Mouse (Mus musculus) embryonic facial prominence, embryonic 14.5 days (tissue): ENCODE results near the gene Snx21. TPM values are rescaled to one million over a fixed set of nuclear protein-coding genes. Genes with fewer than 3 reads are reported as not detected.
A peak's percentile ranks its signal among the peaks of the same experiment; 100 is the strongest.

Experiments
- ATAC-seq: fragments of 200-750 bp; cut with Nextera tagmentation; 2 replicates; pipeline ENCODE4 v1.8.0; 2017; ENCODE audit warnings: low read depth, moderate number of reproducible peaks, moderate TSS enrichment
- DNase-seq: peaks from one replicate; pipeline ENCODE4 v3.0.0-alpha.2; 2015; ENCODE audit warnings: low spot score
- H3K27ac ChIP-seq: fragments of 300-500 bp; sonication (generic); replicated peaks from 2 replicates; pipeline ENCODE4 v1.5.1; 2014; ENCODE audit warnings: low read depth, mild to moderate bottlenecking, low read length, moderate library complexity
- H3K27me3 ChIP-seq: fragments of 300-500 bp; sonication (generic); replicated peaks from 2 replicates; pipeline ENCODE4 v1.6.1; 2014; ENCODE audit warnings: low read length; ENCODE audit not compliant: control insufficient read depth, insufficient read depth
- H3K36me3 ChIP-seq: fragments of 300-500 bp; sonication (generic); 2 replicates; pipeline ENCODE4 v1.6.1; 2014; ENCODE audit warnings: low read length, mixed read lengths; ENCODE audit not compliant: control insufficient read depth, insufficient read depth
- H3K4me1 ChIP-seq: fragments of 300-500 bp; sonication (generic); 2 replicates; pipeline ENCODE4 v1.6.1; 2014; ENCODE audit warnings: antibody characterized with exemption, low read length; ENCODE audit not compliant: control insufficient read depth, insufficient read depth
- H3K4me2 ChIP-seq: fragments of 300-500 bp; sonication (generic); 2 replicates; pipeline ENCODE4 v1.6.1; 2014; ENCODE audit warnings: low read depth, mild to moderate bottlenecking, low read length, moderate library complexity, mixed read lengths
- H3K4me3 ChIP-seq: fragments of 300-500 bp; sonication (generic); 2 replicates; pipeline ENCODE4 v1.5.1; 2014; ENCODE audit warnings: low read depth, mild to moderate bottlenecking, low read length
- H3K9ac ChIP-seq: fragments of 300-500 bp; sonication (generic); 2 replicates; pipeline ENCODE4 v1.6.1; 2014; ENCODE audit warnings: low read depth, mild to moderate bottlenecking, low read length, moderate library complexity, mixed read lengths
- H3K9me3 ChIP-seq: fragments of 300-500 bp; sonication (generic); 2 replicates; pipeline ENCODE4 v1.6.1; 2016; ENCODE audit warnings: low read length; ENCODE audit not compliant: control insufficient read depth
- whole genome bisulfite sequencing: fragments of 180-500 bp; shearing (Covaris S2); extraction: QIAGEN DNeasy Blood & Tissue Kit; methylation state at CpG from one replicate; pipeline ENCODE4 v1.1.7; 2014; 5-methylcytosine and 5-hydroxymethylcytosine counted together
- polyA plus RNA-seq: library from polyadenylated mRNA; unstranded; fragments of >200 nt; fragmentation: Nextera tagmentation; extraction: Ambion mirVana; gene quantifications from 2 replicates; pipeline ENCODE4 v1.2.1, GENCODE M21; 2014

Gene Snx21
- polyA plus RNA-seq, 1 experiment from 2014 or later: 28.3 TPM

- peaks cover 18% of the 10 kb centered on the region; the same call in 1 of the 2 replicates for H3K36me3 ChIP-seq
- peak overlapping the region; percentile 64; the same call in 1 of the 2 replicates for H3K27ac ChIP-seq
- H3K4me1 ChIP-seq: peaks cover 13% of the 10 kb centered on the region; the same call in 1 of the 2 replicates
- peak overlapping the region; percentile 76 for H3K4me3 ChIP-seq
- peak overlapping the region; percentile 78 for H3K9ac ChIP-seq
- no peaks in the 10 kb centered on the region for H3K9me3 ChIP-seq
- H3K27me3 ChIP-seq: no peaks in the 10 kb centered on the region
- 3% methylated on average over 14 of the region's 21 CpGs for WGBS
- ATAC-seq (peak; percentile 44), DNase-seq (no peak)
- H3K4me2 ChIP-seq: peak overlapping the region; percentile 82
Measured at GRCm38 (mm10) chr2:164805332-164805718, 19.7 kb downstream of the Snx21 start.

- DNase-seq (no peak), ATAC-seq (no peak)
- Histone ChIP-seq H3K27me3 (no peaks in the 10 kb centered on the region), H3K36me3 (0 out of 2 replicates have a peak, but pooled peaks cover 6% of the 10 kb centered on the region), H3K4me3 (no peak overlapping the region), H3K9ac (0 out of 2 replicates have a peak overlapping the region, but pooled peaks have one; percentile 5), H3K27ac (no peak overlapping the region), H3K4me2 (no peak overlapping the region), H3K4me1 (peaks cover 13% of the 10 kb centered on the region; the same call in 1 of the 2 replicates), H3K9me3 (no peaks in the 10 kb centered on the region)
- WGBS: 64% methylated on average over 7 of the region's 7 CpGs
Measured at GRCm38 (mm10) chr2:164806614-164807013, 21.0 kb downstream of the Snx21 start.

GRCm38 (mm10) chr2:164813557-164813956 lies 27.9 kb downstream of the Snx21 start:
- Histone ChIP-seq H3K27ac (no peak overlapping the region), H3K36me3 (0 out of 2 replicates have a peak, but pooled peaks cover 5% of the 10 kb centered on the region), H3K27me3 (no peaks in the 10 kb centered on the region), H3K4me3 (no peak overlapping the region), H3K9me3 (no peaks in the 10 kb centered on the region), H3K4me1 (no peaks in the 10 kb centered on the region), H3K9ac (no peak overlapping the region), H3K4me2 (no peak overlapping the region)
- no peak for ATAC-seq
- 48% methylated on average over 2 of the region's 2 CpGs for WGBS
- DNase-seq: no peak

DNA sequence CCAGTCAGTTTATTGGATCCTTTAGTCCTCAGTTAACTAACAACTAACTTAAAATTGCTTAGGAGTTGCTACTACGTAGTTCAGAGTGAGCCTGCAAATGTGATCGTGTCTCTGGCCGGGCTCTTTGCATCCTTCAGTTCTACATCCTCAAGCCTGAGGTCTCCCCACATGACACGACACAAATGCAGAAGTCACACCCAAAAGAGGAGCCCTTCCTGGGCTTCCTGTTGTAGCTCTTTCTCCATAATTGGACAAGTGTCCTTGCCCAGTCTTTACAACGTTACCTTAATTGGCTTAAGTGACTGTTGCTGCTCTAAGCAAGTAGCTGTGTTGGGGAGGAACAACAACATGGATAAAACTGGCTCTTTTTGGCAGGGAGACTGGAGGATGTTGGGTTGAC lies 29.7 kb downstream of the Snx21 start:
- Histone ChIP-seq H3K4me1 (no peaks in the 10 kb centered on the region), H3K9ac (no peak overlapping the region), H3K36me3 (peaks cover 1% of the 10 kb centered on the region; the same call in 1 of the 2 replicates), H3K4me2 (no peak overlapping the region), H3K27me3 (no peaks in the 10 kb centered on the region), H3K9me3 (no peaks in the 10 kb centered on the region), H3K27ac (no peak overlapping the region), H3K4me3 (no peak overlapping the region)
- DNase-seq: no peak
- WGBS: 89% methylated on average over 5 of the region's 5 CpGs
- ATAC-seq: no peak

DNA sequence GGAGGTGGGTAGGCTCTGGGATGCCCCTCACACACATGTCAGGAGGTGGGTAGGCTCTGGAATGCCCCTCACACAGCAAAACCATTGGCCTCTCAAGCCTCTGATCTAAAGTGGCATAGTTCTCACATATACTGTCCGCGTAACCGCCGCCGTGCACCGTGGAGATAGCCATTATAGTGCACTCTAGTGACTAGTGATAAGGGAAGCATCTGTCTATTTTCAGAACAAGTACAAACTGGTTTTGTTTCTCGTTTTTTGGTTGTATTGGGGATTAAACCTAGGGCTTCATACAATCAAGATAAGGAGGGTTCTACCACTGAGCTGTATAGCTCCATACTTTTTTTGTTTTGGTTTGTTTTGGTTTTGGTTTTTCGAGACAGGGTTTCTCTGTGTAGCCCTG lies 30.2 kb downstream of the Snx21 start:
- no peak for DNase-seq
- no peak overlapping the region for H3K4me3 ChIP-seq
- whole genome bisulfite sequencing: 94% methylated on average over 8 of the region's 8 CpGs
- no peak overlapping the region for H3K27ac ChIP-seq
- ATAC-seq: no peak
- peaks cover 6% of the 10 kb centered on the region; the same call in 1 of the 2 replicates for H3K36me3 ChIP-seq
- H3K9me3 ChIP-seq: no peaks in the 10 kb centered on the region
- H3K4me1 ChIP-seq: no peaks in the 10 kb centered on the region
- no peak overlapping the region for H3K4me2 ChIP-seq
- H3K9ac ChIP-seq: no peak overlapping the region
- H3K27me3 ChIP-seq: no peaks in the 10 kb centered on the region

GRCm38 (mm10) chr2:164817206-164817605 lies 31.6 kb downstream of the Snx21 start:
- ATAC-seq (no peak), DNase-seq (no peak)
- Histone ChIP-seq H3K4me3 (no peak overlapping the region), H3K36me3 (peaks cover 13% of the 10 kb centered on the region), H3K4me2 (no peak overlapping the region), H3K9ac (no peak overlapping the region), H3K27ac (no peak overlapping the region), H3K4me1 (no peaks in the 10 kb centered on the region), H3K27me3 (no peaks in the 10 kb centered on the region), H3K9me3 (no peaks in the 10 kb centered on the region)
- WGBS: 80% methylated on average over 6 of the region's 6 CpGs

DNA sequence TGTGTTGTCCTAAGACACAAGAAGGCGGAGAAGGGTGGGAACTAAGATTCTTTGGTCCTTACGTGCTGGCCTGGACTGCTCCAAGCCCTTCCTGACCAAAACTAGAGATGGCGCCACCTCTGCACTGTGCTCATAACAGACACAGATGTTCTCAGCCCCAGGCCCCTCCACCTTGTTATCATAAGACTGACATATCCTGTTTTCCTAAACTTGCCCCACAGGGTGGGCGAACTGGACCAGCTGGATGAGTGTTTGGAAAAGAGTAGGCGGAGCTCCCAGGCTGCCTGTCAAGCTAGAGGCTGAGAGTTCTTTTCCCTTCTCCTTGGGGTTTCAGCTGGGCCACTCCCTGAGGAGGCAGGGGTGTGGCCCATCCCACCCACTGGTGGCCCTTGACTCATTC lies 32.1 kb downstream of the Snx21 start:
- ATAC-seq (no peak), DNase-seq (peak; percentile 62)

DNA sequence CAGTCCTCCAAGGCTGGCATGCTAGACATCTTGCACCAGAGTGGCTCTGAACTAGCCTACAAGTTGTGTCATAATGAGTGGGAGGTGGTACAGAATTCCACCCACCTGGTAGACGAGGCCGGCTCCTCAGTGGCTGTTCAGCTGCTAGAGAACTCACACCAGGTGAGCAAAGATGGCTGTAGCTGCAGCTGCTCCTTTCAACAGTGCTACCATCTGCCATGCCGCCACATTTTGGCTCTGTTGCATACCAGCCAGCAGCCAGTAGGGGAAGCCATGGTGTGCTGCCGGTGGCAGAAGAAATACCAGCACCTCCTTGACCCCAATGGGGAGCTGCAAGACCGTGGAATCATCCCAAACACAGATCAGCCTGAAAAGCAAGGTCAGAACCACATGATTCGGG lies 35.4 kb downstream of the Snx21 start:
- no peak overlapping the region for H3K27ac ChIP-seq
- no peak overlapping the region for H3K4me3 ChIP-seq
- no peak overlapping the region for H3K9ac ChIP-seq
- 88% methylated on average over 6 of the region's 6 CpGs for WGBS
- H3K4me1 ChIP-seq: peaks cover 3% of the 10 kb centered on the region
- H3K4me2 ChIP-seq: no peak overlapping the region
- H3K27me3 ChIP-seq: no peaks in the 10 kb centered on the region
- peaks cover 27% of the 10 kb centered on the region for H3K36me3 ChIP-seq
- no peaks in the 10 kb centered on the region for H3K9me3 ChIP-seq
- DNase-seq (no peak), ATAC-seq (no peak)

More for the DNA sequence above, 32.1 kb downstream of the Snx21 start:
- Histone ChIP-seq H3K4me3 (no peak overlapping the region), H3K4me1 (no peaks in the 10 kb centered on the region), H3K9ac (no peak overlapping the region), H3K27ac (no peak overlapping the region), H3K4me2 (no peak overlapping the region), H3K9me3 (no peaks in the 10 kb centered on the region), H3K36me3 (peaks cover 13% of the 10 kb centered on the region), H3K27me3 (no peaks in the 10 kb centered on the region)
- 54% methylated on average over 5 of the region's 5 CpGs for WGBS

DNA sequence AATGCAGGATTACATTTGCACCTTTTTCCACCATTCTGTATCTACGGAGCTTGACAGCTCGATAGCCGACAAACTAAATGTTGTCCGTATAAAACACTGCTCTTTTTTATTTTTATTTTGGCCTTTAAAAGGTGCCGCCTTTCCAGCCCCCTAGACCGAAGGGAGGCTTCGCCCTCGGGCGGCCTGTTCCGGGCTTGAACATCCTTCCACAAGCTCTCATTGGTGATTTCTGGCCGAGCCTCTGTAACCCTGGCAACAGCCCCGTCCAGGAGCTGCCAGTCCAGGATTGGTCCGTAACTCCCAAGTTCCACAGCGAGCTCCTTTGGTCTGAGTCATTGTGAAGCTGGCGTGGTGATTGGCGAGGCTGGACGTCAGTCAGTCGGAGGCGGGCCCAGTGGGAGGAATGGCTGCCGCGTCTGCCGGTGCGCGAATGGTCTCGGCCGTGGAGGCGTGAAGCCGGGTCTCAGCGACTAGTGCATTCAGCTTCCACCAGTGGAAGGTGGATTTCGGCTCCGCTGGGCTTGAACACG lies 37.1 kb downstream of the Snx21 start, which contains the start of gene Zswim1:
Gene Zswim1, plus strand, starts transcription at position 51 of the 530 bp plus-strand sequence.
- H3K4me1 ChIP-seq: peaks cover 3% of the 10 kb centered on the region
- H3K36me3 ChIP-seq: peaks cover 43% of the 10 kb centered on the region
- peak within 1 kb of the TSS; percentile 55 for H3K4me2 ChIP-seq
- peak within 1 kb of the TSS; percentile 69 for H3K9ac ChIP-seq
- ATAC-seq (peak; percentile 100), DNase-seq (peak; percentile 99)
- no peaks in the 10 kb centered on the region for H3K9me3 ChIP-seq
- peak within 1 kb of the TSS; percentile 79 for H3K27ac ChIP-seq
- 1% methylated on average over 32 of the region's 32 CpGs for WGBS
- peak within 1 kb of the TSS; percentile 67 for H3K4me3 ChIP-seq
- H3K27me3 ChIP-seq: no peaks in the 10 kb centered on the region
